Mouse (Mus musculus) megakaryocyte progenitor cell, adult 5-6 weeks (primary cell): Measurements from ENCODE around the gene Rln3. TPM values are rescaled to one million over a fixed set of nuclear protein-coding genes. Genes with fewer than 3 reads are reported as not detected.

Source experiments
- ATAC-seq: replicated peaks from 2 replicates; pipeline ENCODE4 v1.8.0; 2016; ENCODE audit warnings: mild to moderate bottlenecking, moderate TSS enrichment, inconsistent platforms; ENCODE audit not compliant: poor library complexity
- total RNA-seq, 2 experiments: library from RNA; stranded (forward) in 1 of 2; stranded (reverse) in 1 of 2; fragments of 157-497, 149-512 nt in 1 of 2; fragments of 200-1000 nt in 1 of 2; gene quantifications; 2 replicates each; pipeline versions ENCODE4 v1.2.3 to v1.2.4; 2015 to 2017

The Rln3 gene
- total RNA-seq, 2 experiments from 2014 or later = not detected

GRCm38 (mm10) chr8:83998231-83999056 lies 46.4 kb downstream of the Rln3 start:
- ATAC-seq = peak; percentile 35

GRCm38 (mm10) chr8:83997511-83998141 lies 47.2 kb downstream of the Rln3 start, which contains the start of gene Samd1:
TSS of gene Samd1 (plus strand) at chr8:83997672.
- ATAC-seq = no peak

- ATAC-seq = peak; percentile 74
Observed at GRCm38 (mm10) chr8:83996567-83997505, 48.0 kb downstream of the Rln3 start.

GRCm38 (mm10) chr8:83995973-83996372 lies 48.8 kb downstream of the Rln3 start:
- no peak for ATAC-seq

- ATAC-seq = no peak
Observed at GRCm38 (mm10) chr8:83994030-83994429, 50.8 kb downstream of the Rln3 start.

Other genes with a start within 250 kb of the Rln3 start
- gene Adgrl1, start 144.9 kb downstream of the Rln3 start, total RNA-seq (2015) = 2.9 and 5.9 TPM in 2 replicates
- gene Adgrl1, start 144.9 kb downstream of the Rln3 start, total RNA-seq (2017) = 2.3 and 2.4 TPM in 2 replicates
- not detected in 2 replicates for gene Gm10644, start 89.8 kb downstream of the Rln3 start, total RNA-seq (2015)
- 0.46 TPM in 1 of 2 replicates, not detected in the other for gene Gm10644, start 89.8 kb downstream of the Rln3 start, total RNA-seq (2017)
- gene Asf1b, start 89.5 kb downstream of the Rln3 start, total RNA-seq (2015) = 40.3 and 51.0 TPM in 2 replicates
- 32.5 and 38.1 TPM in 2 replicates for gene Asf1b, start 89.5 kb downstream of the Rln3 start, total RNA-seq (2017)
- gene Prkaca, start 72.0 kb downstream of the Rln3 start, total RNA-seq (2015) = 23.8 and 24.8 TPM in 2 replicates
- gene Prkaca, start 72.0 kb downstream of the Rln3 start, total RNA-seq (2017) = 22.4 and 24.0 TPM in 2 replicates
- gene Samd1, start 47.3 kb downstream of the Rln3 start, total RNA-seq (2015) = 54.3 and 64.6 TPM in 2 replicates
- gene Samd1, start 47.3 kb downstream of the Rln3 start, total RNA-seq (2017) = 45.7 and 57.0 TPM in 2 replicates
- gene 1700067K01Rik, start 43.5 kb downstream of the Rln3 start, total RNA-seq (2015) = 0.67 TPM in 1 of 2 replicates, not detected in the other
- gene 1700067K01Rik, start 43.5 kb downstream of the Rln3 start, total RNA-seq (2017) = 0.37 and 2.0 TPM in 2 replicates
- not detected in 2 replicates for gene 2210011C24Rik, start 32.8 kb downstream of the Rln3 start, total RNA-seq (2015)
- gene 2210011C24Rik, start 32.8 kb downstream of the Rln3 start, total RNA-seq (2017) = not detected in 2 replicates
- not detected in 2 replicates for gene Palm3, start 23.5 kb downstream of the Rln3 start, total RNA-seq (2015)
- not detected in 2 replicates for gene Palm3, start 23.5 kb downstream of the Rln3 start, total RNA-seq (2017)
- gene Il27ra, start 2.4 kb downstream of the Rln3 start, total RNA-seq (2015) = 0.85 and 1.9 TPM in 2 replicates
- gene Il27ra, start 2.4 kb downstream of the Rln3 start, total RNA-seq (2017) = 1.9 TPM in 2 replicates
- 1.9 and 2.0 TPM in 2 replicates for gene Gm10643, start 20.1 kb upstream of the Rln3 start, total RNA-seq (2015)
- gene Gm10643, start 20.1 kb upstream of the Rln3 start, total RNA-seq (2017) = 1.5 and 1.6 TPM in 2 replicates
- gene Rfx1, start 21.8 kb upstream of the Rln3 start, total RNA-seq (2015) = 7.9 and 9.5 TPM in 2 replicates
- 2.5 and 3.2 TPM in 2 replicates for gene Rfx1, start 21.8 kb upstream of the Rln3 start, total RNA-seq (2017)
- 13.2 and 14.3 TPM in 2 replicates for gene Dcaf15, start 59.8 kb upstream of the Rln3 start, total RNA-seq (2015)
- 20.5 and 22.0 TPM in 2 replicates for gene Dcaf15, start 59.8 kb upstream of the Rln3 start, total RNA-seq (2017)
- 0.05 TPM in 1 of 2 replicates, not detected in the other for gene Podnl1, start 81.0 kb upstream of the Rln3 start, total RNA-seq (2015)
- gene Podnl1, start 81.0 kb upstream of the Rln3 start, total RNA-seq (2017) = 0.54 TPM in 1 of 2 replicates, not detected in the other
- gene Cc2d1a, start 102.9 kb upstream of the Rln3 start, total RNA-seq (2015) = 7.3 and 8.0 TPM in 2 replicates
- gene Cc2d1a, start 102.9 kb upstream of the Rln3 start, total RNA-seq (2017) = 5.7 and 8.0 TPM in 2 replicates
- gene 4930432K21Rik, start 103.0 kb upstream of the Rln3 start, total RNA-seq (2015) = 0.17 and 0.32 TPM in 2 replicates
- gene 4930432K21Rik, start 103.0 kb upstream of the Rln3 start, total RNA-seq (2017) = 2.1 and 2.2 TPM in 2 replicates
- 0.54 and 1.7 TPM in 2 replicates for gene Nanos3, start 140.2 kb upstream of the Rln3 start, total RNA-seq (2015)
- gene Nanos3, start 140.2 kb upstream of the Rln3 start, total RNA-seq (2017) = 3.5 TPM in 1 of 2 replicates, not detected in the other
- gene Zswim4, start 192.1 kb upstream of the Rln3 start, total RNA-seq (2015) = 3.2 and 3.4 TPM in 2 replicates
- 4.2 and 5.0 TPM in 2 replicates for gene Zswim4, start 192.1 kb upstream of the Rln3 start, total RNA-seq (2017)
- gene D8Ertd738e, start 204.7 kb upstream of the Rln3 start, total RNA-seq (2015) = 121 and 132 TPM in 2 replicates
- gene D8Ertd738e, start 204.7 kb upstream of the Rln3 start, total RNA-seq (2017) = 63.4 and 107 TPM in 2 replicates
- gene Mri1, start 212.3 kb upstream of the Rln3 start, total RNA-seq (2015) = 34.3 and 39.1 TPM in 2 replicates
- 13.8 and 17.4 TPM in 2 replicates for gene Mri1, start 212.3 kb upstream of the Rln3 start, total RNA-seq (2017)
- 18.6 and 19.4 TPM in 2 replicates for gene Ccdc130, start 225.4 kb upstream of the Rln3 start, total RNA-seq (2015)
- gene Ccdc130, start 225.4 kb upstream of the Rln3 start, total RNA-seq (2017) = 6.8 and 17.0 TPM in 2 replicates